Mouse (Mus musculus): Measurements from ENCODE around the gene Tmem223. TPM values are rescaled to one million over a fixed set of nuclear protein-coding genes. Genes with fewer than 3 reads are reported as not detected.

Gene Tmem223
- polyA plus RNA-seq, 1 experiment from 2014 or later, result 117 TPM

DNA sequence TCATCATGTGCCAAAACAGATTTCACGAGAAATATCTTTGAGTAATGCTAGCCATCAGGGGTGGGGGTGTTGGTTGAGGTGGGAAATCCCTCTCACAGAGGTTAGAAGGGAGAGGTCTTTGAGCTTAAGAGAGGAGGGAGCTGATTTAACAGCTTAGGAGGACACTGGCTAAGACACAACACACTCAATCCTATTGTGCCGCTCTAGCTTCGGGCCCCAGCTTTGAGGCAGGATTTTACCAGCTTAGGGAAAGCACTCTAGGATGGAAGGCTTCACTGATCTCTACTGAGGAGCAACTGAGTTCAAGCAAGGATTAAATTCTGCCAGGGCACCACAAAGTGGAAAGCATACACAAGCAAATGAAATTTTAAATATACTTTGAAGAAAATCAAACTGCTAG lies 46.2 kb downstream of the Tmem223 start:
- Histone ChIP-seq H3K27ac (replicated peaks) (no peak overlapping the region), H3K9me3 (ENCODE audit: control insufficient read depth, low read length) (no peaks in the 10 kb centered on the region), H3K4me1 (replicated peaks; ENCODE audit: control insufficient read depth, insufficient read depth) (no peaks in the 10 kb centered on the region), H3K27me3 (ENCODE audit: control insufficient read depth, insufficient read depth, low read length) (no peaks in the 10 kb centered on the region), H3K9ac (ENCODE audit: low read length) (peak overlapping the region; percentile 18; the same call in 1 of the 2 replicates), H3K36me3 (ENCODE audit: control insufficient read depth, insufficient read depth, low read length) (peaks cover 6% of the 10 kb centered on the region; the same call in 1 of the 2 replicates), H3K4me3 (ENCODE audit: low read depth, low read length) (no peak overlapping the region), H3K4me2 (replicated peaks; ENCODE audit: low read depth) (no peak overlapping the region)
- no peak for ATAC-seq (ENCODE audit: low FRiP score, low TSS enrichment)
- no peak for TF ChIP-seq EP300 (optimal IDR thresholded peaks at IDR 0.05)
- TF ChIP-seq CTCF (IDR thresholded peaks at IDR 0.05; ENCODE audit: low read depth), result no peak
- DNase-seq (ENCODE audit: low spot score), result no peak
- WGBS, result 65% methylated on average over 3 of the region's 3 CpGs

DNA sequence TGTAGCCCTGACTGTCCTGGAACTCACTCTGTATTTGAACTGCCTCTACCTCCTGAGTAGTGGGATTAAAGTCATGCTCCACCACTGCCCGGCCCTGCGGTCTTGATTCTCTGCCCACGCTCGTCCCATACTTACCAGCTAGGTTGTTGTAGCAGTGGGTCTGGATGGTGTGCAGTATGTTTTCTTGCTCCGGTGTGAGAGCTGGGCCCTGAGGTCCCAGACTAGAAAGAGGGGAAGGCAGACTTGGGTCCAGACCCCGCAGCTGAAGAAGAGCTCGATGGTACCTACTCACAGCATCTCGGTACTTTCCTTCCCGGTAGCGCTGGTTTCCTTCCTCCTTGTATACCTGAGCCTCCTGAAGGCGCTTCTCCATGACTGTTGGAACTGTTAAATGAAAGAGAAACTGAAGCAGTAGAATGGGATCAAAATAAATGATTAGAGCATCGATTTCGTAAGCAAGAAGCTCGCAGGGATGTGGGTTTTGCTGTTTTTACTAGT lies 47.6 kb downstream of the Tmem223 start:
- no peaks in the 10 kb centered on the region for H3K9me3 ChIP-seq (ENCODE audit: control insufficient read depth, low read length)
- no peak for TF ChIP-seq EP300 (optimal IDR thresholded peaks at IDR 0.05)
- no peak for TF ChIP-seq CTCF (IDR thresholded peaks at IDR 0.05; ENCODE audit: low read depth)
- peaks cover 8% of the 10 kb centered on the region for H3K36me3 ChIP-seq (ENCODE audit: control insufficient read depth, insufficient read depth, low read length)
- H3K4me2 ChIP-seq (replicated peaks; ENCODE audit: low read depth), result peak overlapping the region; percentile 68
- no peaks in the 10 kb centered on the region for H3K4me1 ChIP-seq (replicated peaks; ENCODE audit: control insufficient read depth, insufficient read depth)
- H3K27me3 ChIP-seq (ENCODE audit: control insufficient read depth, insufficient read depth, low read length), result no peaks in the 10 kb centered on the region
- H3K27ac ChIP-seq (replicated peaks), result peak overlapping the region; percentile 91
- H3K4me3 ChIP-seq (ENCODE audit: low read depth, low read length), result peak overlapping the region; percentile 43
- 12% methylated on average over 14 of the region's 14 CpGs for WGBS
- H3K9ac ChIP-seq (ENCODE audit: low read length), result peak overlapping the region; percentile 57
- DNase-seq (ENCODE audit: low spot score) (no peak), ATAC-seq (ENCODE audit: low FRiP score, low TSS enrichment) (no peak)

DNA sequence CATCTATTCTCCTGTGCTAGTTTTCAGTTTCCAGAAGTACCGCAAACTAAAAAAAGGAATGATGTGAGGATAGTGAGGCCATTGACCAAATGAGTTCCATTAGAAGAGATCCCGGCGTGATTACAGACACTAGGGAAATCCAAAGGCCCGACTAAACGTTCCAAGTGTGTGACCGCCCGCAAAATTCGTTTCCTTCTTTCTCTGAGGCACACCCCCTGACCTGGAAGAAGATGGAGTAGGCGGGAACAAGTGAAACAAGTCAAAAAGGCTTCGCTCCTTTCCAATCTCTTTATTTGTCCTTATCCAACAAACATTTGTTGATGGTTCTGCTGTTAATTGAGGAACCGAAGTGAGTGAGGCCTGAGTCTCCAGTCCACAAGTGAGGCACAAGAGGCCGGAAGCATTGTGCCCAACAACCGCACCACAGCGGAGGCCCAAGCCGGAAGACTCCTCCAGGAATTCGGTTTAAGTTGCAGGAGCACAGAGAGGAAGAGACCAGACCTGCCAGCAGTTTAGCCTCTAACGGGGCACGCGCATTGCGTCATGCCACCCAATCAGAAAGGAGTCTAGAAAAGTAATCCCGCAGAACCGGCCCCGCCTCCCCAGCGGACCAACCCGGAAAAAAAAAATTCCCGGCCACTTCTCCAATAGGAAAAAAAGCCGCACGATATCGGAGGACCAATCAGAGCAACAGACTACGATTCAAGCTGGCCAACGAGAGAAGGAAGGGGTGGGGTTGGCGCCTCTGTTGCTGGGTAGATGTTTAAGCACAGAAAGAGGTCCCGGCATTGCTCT lies 48.2 kb downstream of the Tmem223 start, which contains the start of gene Ttc9c:
Gene Ttc9c, minus strand, starts transcription at position 533 of the 795 bp plus-strand sequence.
- Histone ChIP-seq H3K27me3 (ENCODE audit: control insufficient read depth, insufficient read depth, low read length) (no peaks in the 10 kb centered on the region), H3K36me3 (ENCODE audit: control insufficient read depth, insufficient read depth, low read length) (peaks cover 14% of the 10 kb centered on the region), H3K27ac (replicated peaks) (peak within 1 kb of the TSS; percentile 99), H3K9ac (ENCODE audit: low read length) (peak within 1 kb of the TSS; percentile 96), H3K9me3 (ENCODE audit: control insufficient read depth, low read length) (no peaks in the 10 kb centered on the region), H3K4me2 (replicated peaks; ENCODE audit: low read depth) (peak within 1 kb of the TSS; percentile 74), H3K4me3 (ENCODE audit: low read depth, low read length) (peak within 1 kb of the TSS; percentile 99), H3K4me1 (replicated peaks; ENCODE audit: control insufficient read depth, insufficient read depth) (no peaks in the 10 kb centered on the region)
- under 1% methylated on average over 33 of the region's 33 CpGs for WGBS
- DNase-seq (ENCODE audit: low spot score), result peak; percentile 97
- peak; percentile 91 for ATAC-seq (ENCODE audit: low FRiP score, low TSS enrichment)
- TF ChIP-seq CTCF (IDR thresholded peaks at IDR 0.05; ENCODE audit: low read depth) (no peak), EP300 (optimal IDR thresholded peaks at IDR 0.05) (peak; percentile 59)

DNA sequence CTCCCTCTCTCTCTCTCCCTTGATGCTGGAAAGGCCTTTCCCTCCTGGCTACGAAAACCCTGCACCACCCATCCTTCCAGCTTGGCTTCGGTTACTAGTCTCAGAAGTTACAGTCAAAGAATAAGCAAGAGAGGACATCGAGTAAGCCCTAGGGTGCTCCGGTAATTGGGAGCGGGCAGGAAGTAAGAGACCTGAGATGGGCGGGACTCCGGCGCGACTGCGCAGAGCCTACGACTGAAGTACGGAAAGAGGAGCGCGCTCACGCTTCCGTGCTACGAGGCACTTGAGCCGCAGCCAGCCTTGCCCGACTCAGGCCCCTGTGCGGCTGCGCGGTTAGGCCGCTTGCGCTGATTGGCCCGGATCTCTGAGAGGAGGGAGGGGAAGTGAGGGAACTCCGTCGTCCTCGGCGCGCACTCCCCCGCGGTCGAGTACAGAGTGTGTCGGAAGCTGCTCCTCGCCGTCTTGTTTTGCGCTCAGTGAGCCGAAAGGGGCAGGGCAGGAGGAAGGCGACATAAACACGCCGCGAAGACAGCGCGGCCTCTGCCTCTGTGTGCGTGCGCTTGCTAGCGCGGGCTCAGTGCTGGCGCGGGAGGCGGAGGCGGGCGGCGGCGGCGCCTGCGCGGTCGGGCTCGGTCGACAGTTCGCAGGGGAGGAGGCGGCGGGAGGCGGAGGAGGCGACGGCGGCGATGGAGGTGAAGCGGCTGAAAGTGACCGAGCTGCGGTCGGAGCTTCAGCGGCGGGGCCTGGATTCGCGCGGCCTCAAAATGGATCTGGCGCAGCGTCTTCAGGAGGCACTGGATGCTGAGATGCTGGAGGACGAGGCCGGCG lies 49.0 kb downstream of the Tmem223 start, which contains the start of gene Hnrnpul2:
Gene Hnrnpul2, plus strand, starts transcription at position 415 of the 828 bp plus-strand sequence.
- peak; percentile 94 for ATAC-seq (ENCODE audit: low FRiP score, low TSS enrichment)
- Histone ChIP-seq H3K27ac (replicated peaks) (peak within 1 kb of the TSS; percentile 99), H3K4me3 (ENCODE audit: low read depth, low read length) (peak within 1 kb of the TSS; percentile 99), H3K9ac (ENCODE audit: low read length) (peak within 1 kb of the TSS; percentile 96), H3K4me1 (replicated peaks; ENCODE audit: control insufficient read depth, insufficient read depth) (no peaks in the 10 kb centered on the region), H3K4me2 (replicated peaks; ENCODE audit: low read depth) (peak within 1 kb of the TSS; percentile 74), H3K9me3 (ENCODE audit: control insufficient read depth, low read length) (no peaks in the 10 kb centered on the region), H3K36me3 (ENCODE audit: control insufficient read depth, insufficient read depth, low read length) (peaks cover 12% of the 10 kb centered on the region), H3K27me3 (ENCODE audit: control insufficient read depth, insufficient read depth, low read length) (no peaks in the 10 kb centered on the region)
- TF ChIP-seq EP300 (optimal IDR thresholded peaks at IDR 0.05) (no peak), CTCF (IDR thresholded peaks at IDR 0.05; ENCODE audit: low read depth) (peak; percentile 23; the same call in 1 of the 2 replicates)
- peak; percentile 99 for DNase-seq (ENCODE audit: low spot score)
- WGBS, result 0% methylated on average over 81 of the region's 83 CpGs

DNA sequence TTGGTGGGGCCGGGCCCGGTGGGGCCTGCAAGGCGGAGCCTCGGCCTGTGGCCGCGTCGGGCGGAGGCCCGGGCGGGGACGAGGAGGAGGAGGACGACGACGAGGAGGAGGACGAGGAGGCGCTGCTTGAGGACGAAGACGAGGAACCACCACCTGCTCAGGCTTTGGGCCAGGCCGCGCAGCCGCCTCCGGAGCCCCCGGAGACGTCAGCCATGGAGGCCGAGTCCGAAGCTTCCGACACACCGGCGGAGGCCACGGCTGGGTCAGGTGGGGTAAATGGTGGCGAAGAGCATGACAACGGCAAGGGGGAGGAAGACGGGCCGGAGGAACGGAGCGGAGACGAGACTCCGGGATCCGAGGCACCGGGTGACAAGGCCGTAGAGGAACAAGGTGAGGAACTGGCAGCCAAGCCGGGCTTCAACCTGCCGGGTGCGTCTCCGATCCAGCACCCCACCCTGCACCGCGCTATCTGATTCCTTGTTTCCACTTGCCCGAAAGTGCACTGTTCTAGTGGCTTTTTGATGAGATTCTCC lies 49.7 kb downstream of the Tmem223 start:
- no peaks in the 10 kb centered on the region for H3K27me3 ChIP-seq (ENCODE audit: control insufficient read depth, insufficient read depth, low read length)
- DNase-seq (ENCODE audit: low spot score), result no peak
- WGBS, result 0% methylated on average over 39 of the region's 48 CpGs

More for the DNA sequence above, 49.7 kb downstream of the Tmem223 start:
- Histone ChIP-seq H3K4me3 (ENCODE audit: low read depth, low read length) (peak overlapping the region; percentile 99), H3K36me3 (ENCODE audit: control insufficient read depth, insufficient read depth, low read length) (peaks cover 16% of the 10 kb centered on the region), H3K4me2 (replicated peaks; ENCODE audit: low read depth) (peak overlapping the region; percentile 74), H3K4me1 (replicated peaks; ENCODE audit: control insufficient read depth, insufficient read depth) (no peaks in the 10 kb centered on the region), H3K27ac (replicated peaks) (peak overlapping the region; percentile 99), H3K9ac (ENCODE audit: low read length) (peak overlapping the region; percentile 96), H3K9me3 (ENCODE audit: control insufficient read depth, low read length) (no peaks in the 10 kb centered on the region)
- ATAC-seq (ENCODE audit: low FRiP score, low TSS enrichment), result no peak; the same call in 1 of the 2 replicates
- TF ChIP-seq EP300 (optimal IDR thresholded peaks at IDR 0.05), result no peak
- TF ChIP-seq CTCF (IDR thresholded peaks at IDR 0.05; ENCODE audit: low read depth), result no peak
